Mouse (Mus musculus) urinary bladder, adult 18-20 months (tissue): ENCODE data around the gene Gm10428.
"Not testable (repeated sequence)": the region's sequence is repeated elsewhere in the genome, so short reads cannot be mapped to it uniquely, and the experiment has no call there.

Experiments used
- DNase-seq, 2 experiments: peaks; one replicate each; pipeline ENCODE4 v3.0.0; 2022; ENCODE audit warnings: low spot score in 2 of 2, mixed read lengths in 2 of 2

Gene Gm10428

DNA sequence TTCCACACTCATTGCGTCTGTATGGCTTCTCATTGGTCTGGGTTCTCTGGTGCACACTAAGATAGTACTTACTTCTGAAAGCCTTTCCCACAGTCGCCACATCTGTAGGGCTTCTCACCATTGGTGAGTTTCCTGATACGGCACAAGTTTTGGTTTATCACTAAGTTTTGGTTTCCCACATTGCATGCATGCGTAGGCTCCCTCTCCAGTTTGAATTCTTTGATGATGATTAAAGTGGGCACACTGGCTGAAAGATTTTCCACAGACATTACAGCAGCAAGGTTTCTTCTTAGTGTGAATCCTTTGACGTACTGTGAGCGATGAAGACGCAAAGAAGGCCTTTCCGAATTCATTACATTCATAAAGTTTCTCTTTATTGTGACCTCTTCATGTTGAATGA is at the start of gene Gm10428:
Gm10428 (plus strand) TSS at position 321 of the 400 bp plus-strand sequence.
- no peak for DNase-seq

DNA sequence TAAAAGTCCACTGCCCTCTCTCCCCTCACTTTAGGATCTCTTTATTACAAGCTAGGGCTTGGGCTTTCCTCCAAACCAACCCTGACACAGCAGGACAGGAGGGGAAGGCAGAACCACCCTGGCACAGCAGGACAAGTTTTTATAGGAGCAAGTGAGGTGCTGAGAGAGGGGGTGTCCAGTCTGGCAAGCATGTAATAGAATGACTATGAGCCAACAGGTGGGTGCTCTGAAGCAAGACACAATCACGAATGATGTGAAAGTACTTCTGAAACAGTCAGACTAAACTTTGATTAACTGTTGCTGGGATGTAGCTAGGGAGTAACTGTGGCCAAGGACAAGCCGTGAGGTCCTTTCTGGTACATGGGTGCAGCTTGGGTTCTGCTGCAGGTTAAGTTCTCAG is 46.8 kb upstream of the Gm10428 start:
- DNase-seq, result no peak

DNA sequence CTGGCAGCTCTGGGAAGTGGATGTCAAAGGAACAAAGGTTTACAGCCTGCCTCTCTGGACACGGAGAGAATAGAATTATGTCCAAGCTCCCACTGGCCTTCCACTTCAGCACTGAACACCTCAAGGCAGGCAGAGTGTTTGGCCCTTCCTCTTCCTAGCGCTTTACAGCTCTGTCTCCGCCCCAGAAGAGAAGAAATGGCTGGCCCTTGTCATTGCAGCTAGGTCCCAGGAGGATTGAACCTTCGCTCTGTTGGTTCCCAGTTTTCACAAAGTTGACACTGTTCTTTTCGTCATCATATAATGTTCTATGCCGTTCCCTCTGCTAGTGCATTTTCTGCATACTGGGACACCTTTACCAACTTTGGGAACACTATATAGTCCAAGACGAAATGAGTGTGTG is 44.6 kb upstream of the Gm10428 start:
- DNase-seq, result no peak

DNA sequence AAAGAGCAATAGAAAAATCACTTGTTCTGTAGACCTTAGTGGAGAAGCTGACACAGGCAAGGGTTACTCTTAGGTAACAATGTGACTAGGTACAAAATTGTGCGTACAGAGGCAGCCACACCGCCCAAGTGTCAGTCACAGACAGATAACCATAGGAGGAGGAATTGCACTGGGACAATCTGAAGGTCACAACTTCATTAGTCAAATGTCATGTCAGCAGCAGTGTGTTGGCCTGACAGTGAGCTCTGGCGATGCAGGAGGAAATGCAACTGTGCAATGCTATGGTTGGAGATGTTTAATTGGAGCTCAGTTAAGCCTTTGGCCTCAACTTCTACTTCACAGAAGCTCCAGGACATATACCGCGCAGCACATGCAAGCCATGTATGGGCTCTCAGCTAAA is 42.2 kb upstream of the Gm10428 start:
- no peak for DNase-seq

DNA sequence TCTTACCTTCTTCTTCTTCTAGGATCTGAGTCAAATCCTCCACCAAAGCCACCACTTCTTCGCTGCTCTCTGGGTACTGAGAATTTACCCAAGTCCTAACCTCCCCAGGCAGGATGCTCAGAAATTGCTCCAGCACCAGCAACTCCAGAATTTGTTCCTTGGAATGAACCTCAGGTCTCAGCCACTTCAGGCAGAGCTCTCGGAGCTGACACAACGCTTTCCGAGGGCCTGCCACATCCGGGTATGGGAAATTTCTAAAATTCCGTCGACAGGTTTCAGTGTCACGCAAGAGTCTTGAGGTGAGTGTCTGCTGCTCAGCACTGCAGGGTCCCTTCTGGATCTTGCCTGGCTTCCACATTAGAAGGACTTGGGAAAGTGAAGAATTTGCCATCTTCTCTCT is 24.6 kb upstream of the Gm10428 start:
- no peak for DNase-seq

DNA sequence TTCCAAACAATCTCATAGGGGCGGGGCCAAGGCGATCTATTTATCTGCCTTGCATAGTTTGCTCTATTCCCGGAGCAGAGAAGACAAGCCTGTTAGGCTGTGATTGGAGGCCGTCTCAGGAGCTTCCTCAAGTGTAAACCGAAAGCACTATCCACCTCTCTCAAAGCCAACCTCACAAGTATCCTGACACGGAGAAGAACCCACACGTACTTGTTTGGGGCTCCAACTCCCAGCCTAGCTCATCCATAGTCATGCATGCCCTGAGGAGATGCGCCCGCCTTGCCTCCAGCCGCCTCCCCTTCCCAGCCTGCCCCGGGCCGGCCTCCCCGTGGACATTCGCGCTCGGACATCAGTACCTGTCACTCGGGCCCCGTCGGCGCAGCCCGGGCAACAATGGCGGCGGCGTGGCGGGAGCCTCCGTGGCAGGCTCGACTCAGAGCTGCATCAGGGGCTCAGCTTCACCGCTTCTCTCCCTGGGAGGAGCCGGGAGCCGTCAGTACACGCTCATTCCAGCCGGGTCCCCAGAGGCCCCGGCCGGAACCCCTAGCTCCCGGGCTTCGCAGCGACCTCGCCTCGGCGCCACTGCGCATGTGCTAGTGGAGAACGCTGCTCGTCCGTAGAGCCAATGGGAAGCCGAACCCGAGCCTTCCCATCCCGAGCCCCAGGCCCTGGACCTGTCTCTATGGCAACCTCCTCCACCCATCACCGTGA is 21.4 kb upstream of the Gm10428 start, which contains the start of gene Zfp287:
Zfp287 (minus strand) TSS at position 595 of the 711 bp plus-strand sequence.
- DNase-seq, result peak; percentile 70 to 73

DNA sequence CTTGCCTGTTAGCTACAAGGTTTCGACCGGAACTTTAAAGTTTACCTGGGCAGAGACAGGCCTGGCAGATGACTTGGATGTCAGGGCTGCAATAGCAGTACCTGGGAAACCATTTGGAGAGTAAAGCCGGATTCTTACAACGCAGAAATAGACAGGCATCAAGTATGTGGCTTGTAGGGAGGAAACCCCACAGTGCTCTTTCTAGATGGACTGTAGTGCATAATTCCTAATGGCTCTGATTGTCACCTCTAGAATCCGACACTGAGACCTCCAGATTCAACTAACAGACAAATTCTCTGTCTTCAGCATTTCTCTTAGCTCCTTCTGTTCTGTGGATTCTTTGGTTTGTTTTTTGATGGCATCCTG is 20.9 kb upstream of the Gm10428 start:
- DNase-seq, result no peak

DNA sequence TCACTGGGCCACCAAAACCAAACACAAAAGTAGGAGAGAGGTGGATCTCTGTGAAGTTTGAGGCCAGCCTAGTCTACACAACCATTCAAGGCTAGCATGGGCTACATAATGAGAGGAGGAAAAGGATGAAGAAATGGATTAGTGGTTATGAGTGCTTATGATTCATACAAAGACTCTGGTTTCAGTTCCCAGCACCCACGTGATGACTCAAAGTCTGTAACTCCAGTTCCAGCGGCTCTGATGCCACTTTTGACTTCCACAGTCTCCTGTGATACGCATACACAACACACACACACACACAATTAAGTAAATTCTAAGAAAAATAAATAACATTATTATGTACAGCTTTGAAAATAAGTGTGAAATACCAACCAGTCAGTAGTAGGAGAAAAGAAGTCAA is 20.2 kb upstream of the Gm10428 start:
- no peak for DNase-seq

DNA sequence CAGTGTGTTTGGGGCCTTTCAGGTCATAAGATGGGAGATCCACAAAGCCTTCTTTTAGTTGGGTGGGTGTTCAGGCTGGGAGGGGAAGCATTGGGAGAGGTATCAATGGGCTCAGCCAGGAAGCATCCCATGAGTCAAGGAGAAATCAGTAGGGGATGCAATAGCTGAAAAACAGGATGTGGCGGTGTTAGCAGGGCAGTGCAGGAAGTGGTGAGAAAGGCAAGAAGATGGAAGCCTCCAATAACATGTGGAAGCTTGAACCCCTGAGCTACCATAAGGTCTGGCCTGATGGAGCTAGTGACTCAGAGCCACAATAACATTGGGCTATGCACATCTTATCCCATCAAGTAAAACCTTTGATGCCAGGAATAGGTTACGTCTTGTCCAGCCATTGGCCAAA is 11.7 kb upstream of the Gm10428 start:
- no peak for DNase-seq

DNA sequence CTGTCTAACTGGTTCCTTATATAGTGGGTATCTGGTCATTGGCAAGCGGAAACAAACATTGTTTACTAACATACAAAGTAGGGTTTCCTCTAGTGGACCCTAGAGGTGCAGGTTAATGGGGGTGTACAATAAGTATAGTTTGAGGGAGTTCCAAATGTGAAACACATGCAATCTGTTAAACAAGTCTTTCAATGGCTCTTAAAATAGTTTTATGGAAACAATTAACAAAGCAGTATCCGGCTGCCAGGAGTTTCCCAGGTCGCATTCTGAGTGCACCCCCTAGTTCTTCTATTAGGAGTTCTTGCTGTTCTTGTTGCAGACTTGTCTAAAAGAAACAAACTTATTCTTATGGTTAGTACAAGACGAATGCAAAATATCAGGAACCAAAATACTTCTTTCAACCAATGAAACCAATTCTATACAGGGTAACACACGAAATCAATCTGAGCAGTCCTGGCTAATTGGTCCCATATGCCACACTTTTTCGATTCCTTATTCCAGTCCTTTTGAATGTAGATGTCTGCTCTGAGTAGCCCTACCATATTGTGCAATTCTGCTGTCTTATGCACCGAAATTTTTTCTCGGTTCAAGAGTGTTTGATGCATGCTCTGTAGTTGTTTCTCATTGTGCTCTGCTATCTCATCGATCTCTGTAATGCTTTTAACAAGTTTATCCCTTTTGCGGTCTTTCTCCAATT is 10.5 kb upstream of the Gm10428 start:
- no peak for DNase-seq

DNA sequence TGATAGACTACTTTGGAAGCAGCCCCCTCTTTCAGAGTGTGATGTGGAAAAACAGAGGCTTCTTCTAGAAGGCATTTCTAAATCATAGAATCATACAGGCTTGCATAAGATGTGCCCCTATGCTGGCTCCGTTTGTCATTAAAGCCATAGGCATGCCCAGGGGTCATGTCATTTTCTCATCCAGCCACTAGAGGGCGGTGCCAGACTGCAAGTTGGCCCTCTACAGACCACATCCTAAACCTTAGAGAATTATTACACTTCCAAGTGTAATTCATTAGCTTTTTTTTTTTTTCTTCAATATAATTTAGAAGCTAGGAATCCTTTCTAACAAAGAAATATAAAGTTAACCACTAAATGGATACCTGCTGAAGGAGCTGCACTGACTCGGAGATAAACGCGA is 8.8 kb upstream of the Gm10428 start:
- peak; percentile 29 to 34 for DNase-seq

DNA sequence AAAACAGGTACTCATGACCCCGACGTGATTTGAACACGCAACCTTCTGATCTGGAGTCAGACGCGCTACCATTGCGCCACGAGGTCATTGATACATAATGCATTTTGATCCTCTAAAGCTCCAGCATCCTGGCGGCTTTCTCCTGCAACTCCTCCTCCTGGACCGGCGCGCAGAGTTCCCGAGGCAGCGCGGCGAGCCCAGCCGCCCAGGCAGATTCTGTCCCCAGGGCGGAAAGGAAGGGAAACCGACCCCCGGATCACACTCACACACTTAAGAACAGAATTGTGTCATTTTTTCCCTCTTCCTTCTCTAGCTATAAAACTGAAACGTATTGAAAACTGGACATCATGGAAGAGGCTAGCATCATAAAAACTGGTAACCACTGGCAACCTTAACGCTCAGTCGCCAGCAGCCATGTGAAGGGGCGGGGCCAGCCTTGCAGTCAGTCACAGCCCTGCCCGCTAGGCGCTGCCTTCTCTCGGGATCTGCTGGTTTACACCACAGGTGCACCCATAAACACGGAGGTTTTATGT is 6.8 kb upstream of the Gm10428 start:
- DNase-seq, result peak; percentile 30 to 45

DNA sequence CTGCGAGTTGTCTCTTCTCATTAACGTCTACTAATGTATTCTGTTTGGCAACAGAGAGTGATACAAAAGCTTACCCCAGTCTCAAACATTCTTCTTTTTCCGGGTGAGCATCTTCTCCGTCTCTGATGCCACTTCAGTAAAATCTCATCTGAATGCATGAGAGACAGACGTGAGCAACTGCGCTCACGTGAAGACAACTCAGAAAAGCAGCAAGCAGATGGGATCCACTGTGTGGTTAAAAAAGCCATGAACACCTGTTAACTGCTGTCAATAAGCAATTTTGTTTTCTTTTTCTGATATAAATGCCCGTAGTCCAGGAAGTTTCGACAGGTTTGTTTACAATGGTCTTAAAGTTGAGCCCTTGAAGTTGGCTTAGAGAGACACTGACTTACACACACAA is 5.7 kb upstream of the Gm10428 start:
- no peak for DNase-seq

DNA sequence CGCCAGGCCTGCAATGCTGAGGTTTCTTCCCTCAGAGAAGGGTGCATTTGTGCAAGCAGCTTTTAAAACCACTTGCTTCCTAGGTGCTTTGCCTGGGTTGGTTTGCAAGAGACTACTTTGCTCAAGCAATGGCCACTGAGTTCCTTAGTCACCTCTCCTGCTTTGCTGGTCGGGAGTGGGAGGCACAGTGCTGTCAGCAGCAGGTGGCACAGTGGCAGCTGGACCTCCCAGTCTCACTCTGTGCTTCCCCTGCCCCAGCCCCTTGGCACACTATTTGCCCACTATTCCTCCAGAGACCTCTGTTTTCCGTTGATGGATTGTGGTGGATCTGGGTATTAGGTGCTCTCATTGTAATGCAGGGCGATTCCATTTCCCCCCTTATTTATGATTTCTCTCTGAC is 4.8 kb upstream of the Gm10428 start:
- DNase-seq, result no peak

DNA sequence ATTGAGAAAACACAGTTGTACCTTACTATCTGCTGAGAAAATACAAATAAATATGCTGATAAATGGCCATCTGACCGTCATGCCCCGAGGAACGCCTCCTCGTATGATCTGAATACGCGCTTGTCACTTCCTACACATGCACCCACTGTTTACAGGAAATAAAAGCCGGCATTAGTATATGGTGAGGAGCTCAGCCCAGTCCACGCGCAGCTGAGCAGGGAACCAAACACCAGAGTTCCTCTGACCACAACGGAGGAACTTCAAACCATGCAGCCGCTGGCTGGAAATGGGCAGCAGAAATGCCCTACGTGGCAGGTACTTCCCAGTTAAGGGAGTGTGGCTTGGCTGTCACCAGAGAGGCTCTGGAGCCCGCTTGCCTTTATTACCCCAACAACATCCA is 3.5 kb upstream of the Gm10428 start:
- DNase-seq, result not testable (repeated sequence)

DNA sequence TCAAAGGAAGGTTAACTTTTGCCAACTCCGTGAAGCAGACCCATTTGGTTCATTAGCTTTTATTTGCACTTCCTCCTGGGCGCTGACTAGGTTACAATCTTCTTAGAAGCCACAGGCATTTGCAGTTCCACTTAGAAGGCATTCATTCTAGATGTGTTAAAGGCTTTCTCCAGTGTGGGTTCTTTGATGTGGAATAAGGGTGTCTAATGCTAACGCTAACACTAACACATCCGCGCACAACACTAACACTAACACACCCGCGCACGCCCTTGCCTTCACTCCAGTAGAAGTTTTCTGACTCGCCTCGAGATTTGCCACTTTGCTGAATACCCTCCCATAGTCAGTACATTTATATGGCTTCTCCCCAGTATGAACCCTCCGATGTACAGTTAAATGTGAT is 709 bp upstream of the Gm10428 start:
- no peak for DNase-seq

DNA sequence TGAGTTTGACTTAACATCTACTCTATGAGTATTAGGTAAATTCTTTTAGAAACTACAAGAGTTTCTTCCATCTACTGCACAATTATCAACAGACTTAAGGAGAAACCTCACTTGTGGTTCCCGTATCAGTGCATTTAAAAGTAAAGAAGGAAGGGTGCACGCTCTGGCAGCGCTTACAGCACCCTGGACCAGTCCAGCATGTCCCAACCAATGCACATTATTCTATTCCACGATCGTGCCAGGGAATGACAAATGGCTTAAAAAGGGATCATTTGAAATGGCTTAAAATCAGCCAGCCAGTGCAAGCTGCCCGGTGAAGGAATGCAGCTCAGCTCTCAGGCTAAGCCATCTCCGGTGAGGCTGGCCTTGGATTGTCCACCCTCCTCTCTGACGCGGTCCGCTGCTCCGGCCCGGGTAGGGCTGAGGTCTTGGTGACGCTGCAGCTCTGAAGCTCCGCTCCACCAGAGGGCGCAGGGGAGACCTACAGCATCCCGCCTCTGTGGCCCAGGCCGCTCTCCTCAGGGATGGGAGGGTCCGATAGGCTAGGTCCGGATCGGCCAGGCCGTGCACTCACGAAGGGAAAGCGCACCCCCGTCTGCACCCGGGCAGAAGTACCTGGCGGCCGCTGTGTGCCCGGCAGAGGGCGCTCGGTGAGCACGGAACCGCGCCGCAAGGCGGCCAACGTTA is 3.7 kb downstream of the Gm10428 start:
- peak; percentile 94 to 95 for DNase-seq

DNA sequence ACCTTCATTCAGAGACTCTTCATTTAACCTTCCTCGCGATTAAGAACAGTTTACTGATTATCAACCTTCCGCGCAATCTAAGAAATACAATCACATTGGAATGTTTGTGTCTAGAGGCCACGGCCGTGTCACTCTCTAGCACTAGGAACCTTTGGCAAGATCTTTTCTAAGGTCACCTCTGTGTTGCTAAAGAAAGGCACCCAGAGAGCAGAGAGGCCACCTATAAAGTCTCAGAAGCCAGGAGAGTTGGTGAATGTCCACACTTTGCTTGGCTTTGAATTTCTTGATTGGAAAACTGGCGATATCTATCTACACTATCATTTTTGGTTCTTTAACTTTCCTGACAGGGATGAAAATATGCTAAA is 4.2 kb downstream of the Gm10428 start:
- no peak for DNase-seq

DNA sequence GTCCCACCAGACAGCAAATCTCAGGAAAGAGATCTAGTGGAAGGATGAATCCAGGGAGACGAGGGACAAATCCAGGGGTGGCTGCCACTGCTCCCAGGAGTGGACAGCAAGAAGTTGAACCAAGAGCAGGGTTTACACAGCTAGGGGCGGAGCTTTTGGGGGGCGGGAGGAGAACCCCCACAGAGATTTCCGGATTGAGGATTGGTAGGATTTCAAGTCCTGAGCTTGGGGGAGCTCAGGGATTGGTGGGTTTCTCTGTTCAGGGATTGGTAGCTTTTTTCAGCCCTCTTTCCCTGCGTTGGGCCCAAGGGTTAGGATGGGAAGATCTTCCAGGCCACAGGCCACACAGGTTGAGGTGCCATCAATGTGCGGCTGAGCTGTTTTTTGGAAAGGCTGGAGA is 5.0 kb downstream of the Gm10428 start:
- no peak for DNase-seq

DNA sequence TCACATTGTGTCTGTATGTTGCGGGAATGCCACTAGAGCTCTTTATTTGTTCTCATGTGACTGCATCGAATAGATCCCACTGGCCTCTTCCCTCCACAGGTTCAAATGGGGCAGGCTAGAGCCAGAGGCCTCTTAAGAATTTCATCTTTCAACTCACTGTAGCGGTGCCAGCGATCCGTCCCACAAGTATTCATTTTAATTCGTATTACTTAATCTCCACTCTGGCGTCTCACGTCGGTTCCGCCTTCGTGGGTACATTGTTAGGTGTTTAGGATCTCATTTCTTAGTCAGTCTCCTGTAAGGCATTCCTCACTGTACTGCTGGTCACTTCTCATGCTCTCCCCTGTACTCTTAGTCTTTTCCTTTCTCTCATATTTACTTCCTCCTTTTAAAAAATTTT is 5.6 kb downstream of the Gm10428 start:
- no peak for DNase-seq

DNA sequence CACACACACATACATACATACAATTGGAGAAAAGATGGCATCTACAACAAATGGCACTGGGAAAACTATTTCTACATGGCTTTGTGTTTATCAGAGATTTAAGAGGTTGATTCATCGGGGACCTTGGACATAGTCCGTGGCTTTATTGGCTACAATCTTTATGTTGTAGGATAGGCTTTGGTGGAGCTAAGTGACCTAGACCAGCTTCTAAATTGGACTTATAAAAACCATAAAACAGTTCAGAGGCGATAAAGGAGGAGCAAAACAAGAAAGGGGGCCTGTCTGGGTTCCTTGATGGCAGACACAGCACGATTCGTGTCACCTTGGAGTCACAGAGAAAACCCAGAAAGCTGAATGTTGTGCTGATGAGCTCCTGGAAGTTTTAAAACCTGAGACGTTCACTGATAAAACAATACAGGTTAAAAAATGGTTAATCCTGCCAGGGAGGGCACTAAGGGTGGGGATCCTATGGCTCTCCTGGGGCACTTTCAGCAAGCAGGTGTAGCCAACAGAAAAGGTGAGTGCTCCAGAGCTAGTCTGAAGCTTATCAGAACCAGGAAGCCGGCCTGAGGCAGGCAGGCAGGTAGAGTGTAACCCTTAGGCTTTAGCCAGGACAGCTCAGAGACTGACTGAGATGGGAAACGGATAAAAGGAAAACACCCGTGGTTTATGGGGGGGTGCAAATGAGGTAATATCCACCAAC is 8.0 kb downstream of the Gm10428 start:
- DNase-seq, result no peak

DNA sequence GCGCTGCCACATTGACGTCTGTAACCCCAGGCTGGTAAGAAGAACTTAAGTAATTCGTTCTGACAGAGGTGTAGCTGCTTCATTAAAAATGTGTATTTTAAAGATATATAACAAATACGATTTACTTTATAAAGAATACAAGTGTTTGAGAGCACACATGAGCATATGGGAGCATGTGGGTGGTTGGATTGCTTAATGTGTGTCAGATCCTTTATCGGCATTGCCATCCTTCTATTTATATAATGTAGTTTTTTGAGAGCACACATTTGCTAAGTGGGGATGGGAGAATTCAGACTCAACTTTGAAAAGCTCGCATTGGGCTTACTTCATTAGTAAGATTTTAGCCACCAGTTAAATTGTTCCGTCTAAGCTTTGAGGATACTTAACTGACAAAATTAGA is 23.6 kb downstream of the Gm10428 start:
- no peak for DNase-seq
